Mouse (Mus musculus) brain, embryonic 14.5 days (tissue): Measurements from ENCODE around the gene Ahcyl1.

Experiments
- CTCF ChIP-seq: fragments of 200-500 bp; IDR thresholded peaks from 2 replicates; pipeline ENCODE4 v1.5.1; 2012; ENCODE audit warnings: inconsistent platforms, mild to moderate bottlenecking, moderate library complexity, borderline replicate concordance; ENCODE audit not compliant: insufficient read depth, insufficient read length; ENCODE audit errors: extremely low read depth
- POLR2A ChIP-seq: fragments of 200-500 bp; IDR thresholded peaks from 2 replicates; pipeline ENCODE4 v1.6.1; 2012; ENCODE audit warnings: mild to moderate bottlenecking, inconsistent platforms, borderline replicate concordance; ENCODE audit not compliant: poor library complexity, insufficient read depth, insufficient read length, severe bottlenecking; ENCODE audit errors: extremely low read depth

DNA sequence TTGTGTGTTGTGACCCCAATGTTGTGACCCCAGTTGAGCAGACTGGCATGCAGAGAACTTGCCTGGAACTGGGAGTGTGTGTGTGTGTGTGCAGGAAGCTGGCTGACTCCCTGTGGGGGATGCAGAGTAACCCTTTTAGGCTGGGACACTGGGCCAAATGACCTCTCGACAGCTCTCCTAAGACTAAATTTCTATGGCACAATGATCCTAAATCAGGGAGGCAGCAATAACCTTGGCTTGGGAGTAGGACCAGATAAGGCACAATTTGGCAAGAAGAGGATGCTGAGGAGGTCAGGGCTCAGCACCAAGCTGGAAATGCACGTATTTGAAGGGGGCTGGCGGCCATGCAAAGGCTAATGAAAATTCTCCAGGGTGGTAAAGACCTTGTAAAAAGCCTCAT, 49.7 kb upstream of the Ahcyl1 start:
- no peak for TF ChIP-seq CTCF
- TF ChIP-seq POLR2A: no peak
